Mouse (Mus musculus) cerebellum, adult 8-10 months (tissue): ENCODE results near the gene Mid1.
A peak's percentile ranks its signal among the peaks of the same experiment; 100 is the strongest.

Experiments used
- DNase-seq: peaks from one replicate; pipeline ENCODE4 v3.0.0; 2022

Mid1 gene

GRCm38 (mm10) chrX:169685131-169685530, at the start of gene Mid1:
Gene Mid1, plus strand, starts transcription at chrX:169685199.
- DNase-seq, result no peak

- DNase-seq, result no peak
Measured at GRCm38 (mm10) chrX:169673056-169673455, 11.9 kb upstream of the Mid1 start.

- no peak for DNase-seq
Measured at GRCm38 (mm10) chrX:169676313-169676712, 8.7 kb upstream of the Mid1 start.

GRCm38 (mm10) chrX:169685731-169686130, 732 bp downstream of the Mid1 start:
- no peak for DNase-seq

GRCm38 (mm10) chrX:169691217-169691616, 6.2 kb downstream of the Mid1 start:
- no peak for DNase-seq

GRCm38 (mm10) chrX:169691675-169692074, 6.7 kb downstream of the Mid1 start:
- no peak for DNase-seq

GRCm38 (mm10) chrX:169692225-169692909, 7.4 kb downstream of the Mid1 start:
- no peak for DNase-seq

GRCm38 (mm10) chrX:169704016-169704602, 19.1 kb downstream of the Mid1 start:
- no peak for DNase-seq

- DNase-seq, result no peak
Measured at GRCm38 (mm10) chrX:169723511-169723910, 38.5 kb downstream of the Mid1 start.

- DNase-seq, result no peak
Measured at GRCm38 (mm10) chrX:169735387-169735969, 50.5 kb downstream of the Mid1 start.

- no peak for DNase-seq
Measured at GRCm38 (mm10) chrX:169758001-169758400, 73.0 kb downstream of the Mid1 start.

GRCm38 (mm10) chrX:169779535-169779934, 94.5 kb downstream of the Mid1 start, which contains the start of gene 4933400A11Rik:
Gene 4933400A11Rik, minus strand, starts transcription at chrX:169779635.
- DNase-seq, result no peak

- no peak for DNase-seq
Measured at GRCm38 (mm10) chrX:169789702-169790101, 104.7 kb downstream of the Mid1 start.

- DNase-seq, result no peak
Measured at GRCm38 (mm10) chrX:169792879-169793278, 107.9 kb downstream of the Mid1 start.

GRCm38 (mm10) chrX:169794421-169794820, 109.4 kb downstream of the Mid1 start:
- DNase-seq, result no peak

GRCm38 (mm10) chrX:169794831-169795311, 109.9 kb downstream of the Mid1 start:
- DNase-seq, result no peak

GRCm38 (mm10) chrX:169797148-169797547, 112.1 kb downstream of the Mid1 start:
- no peak for DNase-seq

GRCm38 (mm10) chrX:169798987-169799680, 114.1 kb downstream of the Mid1 start:
- DNase-seq, result peak; percentile 19

GRCm38 (mm10) chrX:169800238-169800637, 115.2 kb downstream of the Mid1 start:
- no peak for DNase-seq

GRCm38 (mm10) chrX:169805791-169806190, 120.8 kb downstream of the Mid1 start:
- no peak for DNase-seq

- no peak for DNase-seq
Measured at GRCm38 (mm10) chrX:169807744-169808143, 122.7 kb downstream of the Mid1 start.

- no peak for DNase-seq
Measured at GRCm38 (mm10) chrX:169811318-169811717, 126.3 kb downstream of the Mid1 start.

GRCm38 (mm10) chrX:169811783-169812182, 126.8 kb downstream of the Mid1 start:
- no peak for DNase-seq
